Mouse (Mus musculus): ENCODE measurements around the gene Ice2. TPM values are rescaled to one million over a fixed set of nuclear protein-coding genes. Genes with fewer than 3 reads are reported as not detected.

Gene Ice2
- polyA plus RNA-seq, 1 experiment from 2014 or later, result 14.0 TPM

DNA sequence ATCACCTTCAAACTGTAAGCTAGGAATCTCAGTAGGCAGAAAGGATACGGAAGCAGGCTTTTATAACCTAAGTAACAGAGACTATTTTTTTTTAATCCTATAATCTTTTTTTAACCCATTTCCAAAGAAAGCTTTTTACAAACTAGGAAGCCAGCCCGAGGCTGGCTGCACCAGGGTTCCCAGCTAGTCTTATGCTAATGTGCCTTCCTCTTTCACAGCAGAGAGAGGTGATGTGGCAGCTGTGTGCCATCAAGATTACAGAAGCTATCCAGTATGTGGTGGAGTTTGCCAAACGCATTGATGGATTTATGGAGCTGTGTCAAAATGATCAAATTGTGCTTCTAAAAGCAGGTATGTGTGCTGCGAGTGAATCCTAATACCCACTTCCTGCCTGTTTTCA, 24.8 kb upstream of the Ice2 start:
- WGBS, result 53% methylated on average over 4 of the region's 4 CpGs
- no peak overlapping the region for H3K27ac ChIP-seq (ENCODE audit: poor library complexity, severe bottlenecking)

DNA sequence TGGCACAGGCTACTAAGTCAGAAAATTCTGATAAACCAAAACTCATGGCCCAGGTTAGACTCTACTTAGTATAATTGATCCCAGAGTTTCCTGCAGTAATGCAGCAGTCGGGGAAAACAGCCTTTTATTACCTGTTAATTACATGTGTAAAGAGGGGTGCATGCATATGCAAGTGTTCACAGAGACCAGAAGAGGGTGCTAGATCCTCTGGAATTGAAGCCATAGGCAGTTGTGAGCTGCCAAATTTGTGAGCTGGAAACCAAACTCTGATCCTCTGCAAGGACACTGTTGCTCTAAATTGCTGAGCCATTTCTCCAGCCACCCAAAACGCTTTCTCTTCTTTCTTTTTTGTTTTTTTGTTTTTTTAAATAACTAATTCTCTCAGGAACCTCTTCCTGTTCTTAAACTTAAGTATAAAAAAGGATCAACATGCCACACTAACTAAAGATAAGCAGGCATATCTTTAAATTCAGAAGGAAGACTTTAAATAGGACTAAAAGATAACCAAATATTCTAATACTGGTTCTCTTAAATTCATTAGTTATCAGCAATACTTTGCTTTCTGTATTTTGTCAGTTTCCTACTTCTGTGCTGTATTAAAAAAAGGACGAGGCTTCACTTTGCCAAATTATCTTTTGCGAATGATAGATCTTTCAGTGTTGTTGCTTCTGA, 20.6 kb upstream of the Ice2 start:
- WGBS, result 81% methylated on average over 4 of the region's 4 CpGs
- H3K9me3 ChIP-seq (replicated peaks), result no peaks in the 10 kb centered on the region
- peaks cover 15% of the 10 kb centered on the region for H3K36me3 ChIP-seq
- no peak for ATAC-seq (ENCODE audit: insufficient number of reproducible peaks, low FRiP score)
- H3K27me3 ChIP-seq (replicated peaks), result no peaks in the 10 kb centered on the region
- H3K4me1 ChIP-seq (replicated peaks), result no peaks in the 10 kb centered on the region
- no peak overlapping the region for H3K4me3 ChIP-seq
- H3K27ac ChIP-seq (ENCODE audit: poor library complexity, severe bottlenecking), result no peak overlapping the region
- H3K9ac ChIP-seq, result no peak overlapping the region
- H3K4me2 ChIP-seq, result no peak overlapping the region

More for the DNA sequence above, 24.8 kb upstream of the Ice2 start:
- Histone ChIP-seq H3K9ac (no peak overlapping the region), H3K36me3 (peaks cover 15% of the 10 kb centered on the region; the same call in 1 of the 2 replicates), H3K4me2 (no peak overlapping the region), H3K27me3 (replicated peaks) (no peaks in the 10 kb centered on the region), H3K9me3 (replicated peaks) (no peaks in the 10 kb centered on the region), H3K4me3 (no peak overlapping the region), H3K4me1 (replicated peaks) (no peaks in the 10 kb centered on the region; the same call in 1 of the 2 replicates)
- no peak for ATAC-seq (ENCODE audit: insufficient number of reproducible peaks, low FRiP score)

DNA sequence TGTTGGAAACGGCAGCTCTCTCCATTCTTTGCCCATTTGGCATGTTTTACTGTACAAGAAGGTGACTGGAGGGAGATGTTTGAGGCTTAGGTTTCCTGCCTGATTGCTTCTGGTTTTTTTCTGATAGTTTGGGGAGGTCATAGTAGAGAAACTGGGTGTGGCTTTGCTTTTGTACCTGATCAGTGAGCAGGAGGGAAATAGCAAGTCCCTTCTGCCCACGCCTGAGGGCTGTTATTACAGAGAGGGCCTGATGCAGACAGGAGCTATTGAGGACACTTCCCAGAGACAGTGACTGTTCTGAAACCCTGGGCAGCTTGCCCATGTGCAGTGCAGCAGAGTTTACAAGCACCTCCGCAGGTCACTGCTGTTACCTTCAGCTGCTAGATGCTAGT, 20.1 kb upstream of the Ice2 start:
- ATAC-seq (ENCODE audit: insufficient number of reproducible peaks, low FRiP score), result no peak
- H3K36me3 ChIP-seq, result peaks cover 15% of the 10 kb centered on the region
- H3K9me3 ChIP-seq (replicated peaks), result no peaks in the 10 kb centered on the region
- H3K9ac ChIP-seq, result no peak overlapping the region
- no peaks in the 10 kb centered on the region for H3K4me1 ChIP-seq (replicated peaks)
- no peak overlapping the region for H3K27ac ChIP-seq (ENCODE audit: poor library complexity, severe bottlenecking)
- no peak overlapping the region for H3K4me2 ChIP-seq
- H3K4me3 ChIP-seq, result no peak overlapping the region
- H3K27me3 ChIP-seq (replicated peaks), result no peaks in the 10 kb centered on the region
- 77% methylated on average over 3 of the region's 3 CpGs for WGBS

DNA sequence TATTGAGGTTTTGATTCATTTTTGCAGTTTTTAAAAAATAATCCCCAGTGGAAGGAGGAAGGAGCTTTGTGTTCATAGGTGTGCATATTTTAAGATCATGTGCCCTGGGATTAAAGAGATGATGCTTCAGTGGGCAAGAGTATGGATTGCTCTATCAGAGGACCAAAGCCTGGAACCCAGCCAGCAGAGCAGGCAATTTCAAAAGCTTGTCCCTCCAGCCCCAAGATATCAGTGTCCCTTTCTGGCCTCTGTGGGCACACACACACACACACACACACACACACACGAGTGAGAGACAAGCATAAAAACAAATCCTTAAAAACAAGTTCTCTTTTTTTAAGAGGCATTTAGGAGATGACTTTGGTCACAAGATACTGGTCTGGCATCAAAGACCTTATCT, 17.2 kb upstream of the Ice2 start:
- peaks cover 8% of the 10 kb centered on the region for H3K36me3 ChIP-seq
- WGBS, result 38% methylated on average over 1 of the region's 1 CpGs
- no peaks in the 10 kb centered on the region for H3K4me1 ChIP-seq (replicated peaks)
- H3K4me3 ChIP-seq, result no peak overlapping the region
- H3K27me3 ChIP-seq (replicated peaks), result no peaks in the 10 kb centered on the region
- H3K9me3 ChIP-seq (replicated peaks), result no peaks in the 10 kb centered on the region
- ATAC-seq (ENCODE audit: insufficient number of reproducible peaks, low FRiP score), result no peak
- H3K9ac ChIP-seq, result no peak overlapping the region
- H3K4me2 ChIP-seq, result no peak overlapping the region
- no peak overlapping the region for H3K27ac ChIP-seq (ENCODE audit: poor library complexity, severe bottlenecking)

DNA sequence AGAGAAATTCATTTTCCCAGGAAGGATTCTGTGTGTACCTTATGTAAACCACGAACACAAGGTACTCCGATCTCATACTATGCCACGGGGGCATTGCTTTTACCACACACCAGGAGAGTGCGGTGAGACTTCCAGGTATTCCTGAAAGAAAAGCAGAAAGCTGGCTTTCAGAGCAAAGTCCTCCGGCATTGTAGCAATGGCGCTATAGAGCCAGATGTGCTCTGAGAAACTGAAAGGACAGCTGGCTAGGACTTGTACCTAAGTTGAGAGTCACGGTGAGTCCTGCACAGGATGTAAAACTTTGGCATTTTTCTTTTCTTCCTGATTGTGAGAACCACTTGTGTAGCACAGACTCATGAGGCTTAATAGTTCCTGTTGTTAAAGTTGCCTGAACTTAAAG, 16.0 kb upstream of the Ice2 start:
- Histone ChIP-seq H3K27ac (ENCODE audit: poor library complexity, severe bottlenecking) (no peak overlapping the region), H3K27me3 (replicated peaks) (no peaks in the 10 kb centered on the region), H3K4me1 (replicated peaks) (no peaks in the 10 kb centered on the region), H3K4me2 (no peak overlapping the region), H3K9me3 (replicated peaks) (no peaks in the 10 kb centered on the region), H3K4me3 (no peak overlapping the region), H3K9ac (no peak overlapping the region), H3K36me3 (peaks cover 3% of the 10 kb centered on the region)
- ATAC-seq (ENCODE audit: insufficient number of reproducible peaks, low FRiP score), result no peak
- 70% methylated on average over 7 of the region's 7 CpGs for WGBS

DNA sequence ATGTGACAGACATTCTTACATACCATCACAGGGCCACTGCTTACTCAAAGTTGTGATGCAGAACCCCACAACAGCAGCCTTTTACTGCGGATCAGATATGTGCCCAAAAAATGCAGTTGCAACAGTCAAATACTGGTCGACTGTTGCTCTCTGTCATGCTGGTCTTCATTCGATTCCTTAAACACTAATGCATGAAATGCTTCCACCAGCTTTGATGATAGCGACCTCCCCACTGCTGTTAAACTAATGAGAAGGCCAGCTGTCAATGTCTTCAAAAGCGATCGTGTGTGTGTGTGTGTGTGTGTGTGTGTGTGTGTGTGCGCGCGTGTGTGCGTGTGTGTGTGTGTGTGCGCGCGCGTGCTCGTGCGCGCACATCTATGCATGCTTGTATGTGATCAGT, 13.2 kb upstream of the Ice2 start:
- Histone ChIP-seq H3K9ac (no peak overlapping the region), H3K27me3 (replicated peaks) (no peaks in the 10 kb centered on the region), H3K27ac (ENCODE audit: poor library complexity, severe bottlenecking) (no peak overlapping the region), H3K4me1 (replicated peaks) (no peaks in the 10 kb centered on the region), H3K4me3 (no peak overlapping the region), H3K36me3 (no peaks in the 10 kb centered on the region), H3K9me3 (replicated peaks) (no peaks in the 10 kb centered on the region; the same call in 1 of the 2 replicates), H3K4me2 (no peak overlapping the region)
- WGBS, result 86% methylated on average over 17 of the region's 17 CpGs
- ATAC-seq (ENCODE audit: insufficient number of reproducible peaks, low FRiP score), result no peak

DNA sequence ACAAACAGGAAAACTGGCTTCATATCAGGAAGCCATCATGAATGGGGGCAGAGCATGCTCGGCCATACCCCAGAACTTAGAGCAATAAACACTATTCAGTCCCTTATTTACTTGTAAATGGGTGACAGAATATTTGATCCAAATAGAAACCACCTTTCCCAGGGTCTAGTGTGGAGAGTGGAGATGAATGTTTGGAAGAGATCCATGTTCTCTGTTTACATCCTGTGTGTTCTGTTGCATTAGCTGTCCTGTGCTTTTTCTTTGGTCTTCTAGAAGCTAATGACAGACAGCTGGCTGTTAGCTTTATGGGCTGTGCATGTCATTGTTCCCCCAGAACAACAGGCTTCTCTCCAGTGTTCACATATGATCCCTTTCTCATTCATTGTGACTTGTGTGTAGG, 12.8 kb upstream of the Ice2 start:
- no peaks in the 10 kb centered on the region; the same call in 1 of the 2 replicates for H3K9me3 ChIP-seq (replicated peaks)
- H3K4me3 ChIP-seq, result no peak overlapping the region
- no peak for ATAC-seq (ENCODE audit: insufficient number of reproducible peaks, low FRiP score)
- no peaks in the 10 kb centered on the region for H3K27me3 ChIP-seq (replicated peaks)
- no peak overlapping the region for H3K4me2 ChIP-seq
- WGBS, result 76% methylated on average over 1 of the region's 1 CpGs
- no peaks in the 10 kb centered on the region for H3K36me3 ChIP-seq
- H3K9ac ChIP-seq, result no peak overlapping the region
- H3K27ac ChIP-seq (ENCODE audit: poor library complexity, severe bottlenecking), result no peak overlapping the region
- H3K4me1 ChIP-seq (replicated peaks), result no peaks in the 10 kb centered on the region

DNA sequence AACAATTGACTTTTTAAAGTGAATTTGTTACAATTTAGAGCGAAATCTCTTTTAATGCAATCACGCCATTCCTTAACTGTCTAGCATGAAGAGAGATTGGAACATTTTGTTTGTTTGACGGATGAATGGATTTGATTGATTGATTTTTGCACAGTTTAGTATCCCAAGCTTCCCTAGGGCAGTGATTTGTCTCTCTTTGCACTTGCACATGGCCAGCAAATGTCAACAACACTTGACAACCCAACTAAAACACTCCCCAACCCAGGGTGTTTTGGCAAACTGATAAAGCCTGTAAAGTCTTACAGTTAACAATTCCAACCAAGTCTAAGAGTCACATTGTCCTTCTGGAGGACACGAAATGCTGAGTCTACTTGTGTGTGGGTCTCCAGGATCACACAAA, 10.4 kb upstream of the Ice2 start:
- WGBS, result 63% methylated on average over 4 of the region's 4 CpGs
- Histone ChIP-seq H3K27me3 (replicated peaks) (no peaks in the 10 kb centered on the region), H3K9ac (no peak overlapping the region), H3K4me3 (no peak overlapping the region), H3K36me3 (no peaks in the 10 kb centered on the region), H3K4me2 (no peak overlapping the region), H3K27ac (ENCODE audit: poor library complexity, severe bottlenecking) (no peak overlapping the region), H3K4me1 (replicated peaks) (no peaks in the 10 kb centered on the region), H3K9me3 (replicated peaks) (no peaks in the 10 kb centered on the region; the same call in 1 of the 2 replicates)
- ATAC-seq (ENCODE audit: insufficient number of reproducible peaks, low FRiP score), result no peak

GRCm38 (mm10) chr9:69390631-69391030, 7.1 kb upstream of the Ice2 start:
- Histone ChIP-seq H3K4me3 (no peak overlapping the region), H3K36me3 (no peaks in the 10 kb centered on the region), H3K4me1 (replicated peaks) (no peaks in the 10 kb centered on the region), H3K27me3 (replicated peaks) (no peaks in the 10 kb centered on the region), H3K27ac (ENCODE audit: poor library complexity, severe bottlenecking) (no peak overlapping the region), H3K9me3 (replicated peaks) (no peaks in the 10 kb centered on the region; the same call in 1 of the 2 replicates), H3K9ac (no peak overlapping the region), H3K4me2 (no peak overlapping the region)
- WGBS, result 72% methylated on average over 4 of the region's 4 CpGs
- no peak for ATAC-seq (ENCODE audit: insufficient number of reproducible peaks, low FRiP score)

- ATAC-seq (ENCODE audit: insufficient number of reproducible peaks, low FRiP score), result no peak
- WGBS, result 82% methylated on average over 5 of the region's 5 CpGs
Measured at GRCm38 (mm10) chr9:69394234-69394633, 3.5 kb upstream of the Ice2 start.

DNA sequence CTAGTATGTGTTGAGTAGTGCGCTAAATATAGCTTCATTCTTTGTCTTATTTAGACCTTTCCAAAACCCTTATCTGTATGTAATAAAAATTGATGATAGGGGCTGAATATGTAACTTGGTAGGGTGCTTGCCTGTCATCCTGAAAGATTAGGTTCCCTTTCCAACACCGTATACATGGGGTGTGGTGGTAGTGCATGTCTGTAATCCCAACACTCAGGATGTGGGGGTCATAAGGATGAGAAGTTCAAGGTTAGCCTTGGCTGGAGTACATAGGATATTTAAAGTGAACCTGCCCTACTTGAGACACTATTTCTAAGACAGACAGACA, 310 bp upstream of the Ice2 start:
- Histone ChIP-seq H3K9me3 (replicated peaks) (no peaks in the 10 kb centered on the region), H3K4me1 (replicated peaks) (peaks cover 6% of the 10 kb centered on the region), H3K27me3 (replicated peaks) (no peaks in the 10 kb centered on the region), H3K4me2 (peak overlapping the region; percentile 94), H3K27ac (ENCODE audit: poor library complexity, severe bottlenecking) (peak overlapping the region; percentile 98), H3K4me3 (peak overlapping the region; percentile 94), H3K9ac (peak overlapping the region; percentile 95), H3K36me3 (no peaks in the 10 kb centered on the region)
- 63% methylated on average over 2 of the region's 2 CpGs for WGBS
- peak; percentile 42 for ATAC-seq (ENCODE audit: insufficient number of reproducible peaks, low FRiP score)

More at GRCm38 (mm10) chr9:69394234-69394633, 3.5 kb upstream of the Ice2 start:
- Histone ChIP-seq H3K4me2 (no peak overlapping the region), H3K9me3 (replicated peaks) (no peaks in the 10 kb centered on the region; the same call in 1 of the 2 replicates), H3K27me3 (replicated peaks) (no peaks in the 10 kb centered on the region), H3K9ac (no peak overlapping the region), H3K4me1 (replicated peaks) (peaks cover 6% of the 10 kb centered on the region), H3K27ac (ENCODE audit: poor library complexity, severe bottlenecking) (no peak overlapping the region), H3K36me3 (no peaks in the 10 kb centered on the region), H3K4me3 (no peak overlapping the region)

DNA sequence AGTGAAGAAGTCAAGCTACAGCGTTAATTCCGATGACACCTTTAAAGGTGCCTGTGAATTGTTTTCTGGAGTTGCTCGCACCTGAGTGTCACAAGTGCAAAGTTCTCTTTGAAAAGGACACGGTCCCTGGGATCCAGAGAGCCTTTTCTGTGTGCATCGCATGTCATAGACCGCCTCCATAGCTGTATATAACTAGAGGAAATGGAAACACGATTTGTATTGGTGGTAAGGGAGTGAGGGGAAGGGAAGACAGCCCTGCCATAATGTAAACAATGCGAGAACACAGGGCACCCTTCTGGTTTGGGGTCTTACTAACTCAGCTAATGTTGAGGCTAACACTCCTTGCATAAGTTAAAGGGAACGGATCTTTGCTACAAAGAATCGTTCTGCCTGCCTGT, 746 bp downstream of the Ice2 start:
- peak overlapping the region; percentile 95 for H3K9ac ChIP-seq
- H3K4me1 ChIP-seq (replicated peaks), result peaks cover 6% of the 10 kb centered on the region
- H3K4me3 ChIP-seq, result peak overlapping the region; percentile 94
- ATAC-seq (ENCODE audit: insufficient number of reproducible peaks, low FRiP score), result 0 out of 2 replicates have a peak, but pooled peaks have one; percentile 33
- peak overlapping the region; percentile 98 for H3K27ac ChIP-seq (ENCODE audit: poor library complexity, severe bottlenecking)
- no peaks in the 10 kb centered on the region for H3K27me3 ChIP-seq (replicated peaks)
- peak overlapping the region; percentile 94 for H3K4me2 ChIP-seq
- H3K9me3 ChIP-seq (replicated peaks), result no peaks in the 10 kb centered on the region
- WGBS, result 18% methylated on average over 10 of the region's 10 CpGs
- H3K36me3 ChIP-seq, result no peaks in the 10 kb centered on the region
